Mouse (Mus musculus): ENCODE results near the gene Ostc. TPM values are rescaled to one million over a fixed set of nuclear protein-coding genes. Genes with fewer than 3 reads are reported as not detected.

Gene Ostc
- total RNA-seq, 2 experiments from 2014 or later, result 43.6 to 56.7 TPM

GRCm38 (mm10) chr3:130714775-130715568 is 5.7 kb upstream of the Ostc start:
- peak; percentile 87 for ATAC-seq (replicated peaks; ENCODE audit: low FRiP score, poor library complexity, severe bottlenecking)

GRCm38 (mm10) chr3:130712891-130713290 is 3.6 kb upstream of the Ostc start:
- ATAC-seq (replicated peaks; ENCODE audit: low FRiP score, poor library complexity, severe bottlenecking), result no peak

GRCm38 (mm10) chr3:130710103-130710502 is 859 bp upstream of the Ostc start:
- ATAC-seq (replicated peaks; ENCODE audit: low FRiP score, poor library complexity, severe bottlenecking), result no peak

- peak; percentile 55 for ATAC-seq (replicated peaks; ENCODE audit: low FRiP score, poor library complexity, severe bottlenecking)
Measured at GRCm38 (mm10) chr3:130708529-130708928, 715 bp downstream of the Ostc start.

- ATAC-seq (replicated peaks; ENCODE audit: low FRiP score, poor library complexity, severe bottlenecking), result no peak
Measured at GRCm38 (mm10) chr3:130702289-130702688, 7.0 kb downstream of the Ostc start.

GRCm38 (mm10) chr3:130697622-130698021 is 11.6 kb downstream of the Ostc start:
- ATAC-seq (replicated peaks; ENCODE audit: low FRiP score, poor library complexity, severe bottlenecking), result no peak

- no peak for ATAC-seq (replicated peaks; ENCODE audit: low FRiP score, poor library complexity, severe bottlenecking)
Measured at GRCm38 (mm10) chr3:130694705-130695104, 14.5 kb downstream of the Ostc start.

GRCm38 (mm10) chr3:130694041-130694593 is 15.1 kb downstream of the Ostc start:
- ATAC-seq (replicated peaks; ENCODE audit: low FRiP score, poor library complexity, severe bottlenecking), result no peak

- ATAC-seq (replicated peaks; ENCODE audit: low FRiP score, poor library complexity, severe bottlenecking), result peak; percentile 46
Measured at GRCm38 (mm10) chr3:130691596-130692170, 17.6 kb downstream of the Ostc start.

- peak; percentile 81 for ATAC-seq (replicated peaks; ENCODE audit: low FRiP score, poor library complexity, severe bottlenecking)
Measured at GRCm38 (mm10) chr3:130690834-130691595, 18.2 kb downstream of the Ostc start.

GRCm38 (mm10) chr3:130689630-130690029 is 19.6 kb downstream of the Ostc start:
- ATAC-seq (replicated peaks; ENCODE audit: low FRiP score, poor library complexity, severe bottlenecking), result peak; percentile 57

GRCm38 (mm10) chr3:130687051-130687450 is 22.2 kb downstream of the Ostc start:
- no peak for ATAC-seq (replicated peaks; ENCODE audit: low FRiP score, poor library complexity, severe bottlenecking)

GRCm38 (mm10) chr3:130685014-130685366 is 24.3 kb downstream of the Ostc start:
- ATAC-seq (replicated peaks; ENCODE audit: low FRiP score, poor library complexity, severe bottlenecking), result no peak

GRCm38 (mm10) chr3:130684276-130685013 is 24.8 kb downstream of the Ostc start:
- ATAC-seq (replicated peaks; ENCODE audit: low FRiP score, poor library complexity, severe bottlenecking), result no peak

GRCm38 (mm10) chr3:130683836-130684235 is 25.4 kb downstream of the Ostc start:
- no peak for ATAC-seq (replicated peaks; ENCODE audit: low FRiP score, poor library complexity, severe bottlenecking)

GRCm38 (mm10) chr3:130682183-130682582 is 27.1 kb downstream of the Ostc start:
- ATAC-seq (replicated peaks; ENCODE audit: low FRiP score, poor library complexity, severe bottlenecking), result no peak

- ATAC-seq (replicated peaks; ENCODE audit: low FRiP score, poor library complexity, severe bottlenecking), result no peak
Measured at GRCm38 (mm10) chr3:130681226-130681625, 28.0 kb downstream of the Ostc start.

GRCm38 (mm10) chr3:130677671-130678460 is 31.4 kb downstream of the Ostc start:
- ATAC-seq (replicated peaks; ENCODE audit: low FRiP score, poor library complexity, severe bottlenecking), result no peak

- ATAC-seq (replicated peaks; ENCODE audit: low FRiP score, poor library complexity, severe bottlenecking), result no peak
Measured at GRCm38 (mm10) chr3:130671291-130671690, 38.0 kb downstream of the Ostc start.

Measured in erythroblast, adult 5-6 weeks (primary cell).